Mouse (Mus musculus): ENCODE measurements around the gene Ptprm.

DNA sequence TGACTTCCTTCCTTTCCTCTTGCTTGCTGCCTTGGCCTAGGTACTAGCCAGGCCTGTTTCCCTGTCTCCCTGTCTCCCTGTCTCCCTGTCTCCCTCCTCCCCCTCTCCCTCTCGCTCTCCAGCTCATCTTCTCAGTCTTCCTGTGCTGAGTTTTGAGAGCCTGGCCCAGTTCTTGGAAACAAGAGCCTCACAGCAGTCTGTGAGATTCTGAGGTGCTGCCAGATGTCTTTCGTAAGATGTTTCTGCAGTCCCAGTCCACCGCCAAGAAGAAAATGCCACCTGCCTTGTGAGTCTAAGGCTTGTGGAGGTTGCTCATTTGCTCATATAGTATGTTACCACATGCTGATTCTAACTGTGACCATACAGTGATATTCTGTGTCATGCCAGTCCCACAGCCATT, 572.3 kb downstream of the Ptprm start:
- TF ChIP-seq POLR2A (IDR thresholded peaks at IDR 0.05; ENCODE audit: insufficient read depth, low read depth, low read length), result no peak
- no peak for TF ChIP-seq CTCF (IDR thresholded peaks at IDR 0.05; ENCODE audit: insufficient read depth, low read depth, low read length)
